Mouse (Mus musculus) macrophage (primary cell): Measurements from ENCODE around the gene Aco2. TPM values are rescaled to one million over a fixed set of nuclear protein-coding genes. Genes with fewer than 3 reads are reported as not detected.

Source experiments
- H3K27ac ChIP-seq: fragments of 350-480 bp; formaldehyde crosslinking; 2 replicates; pipeline ENCODE4 v1.9.0; 2021
- H3K36me3 ChIP-seq: fragments of 350-480 bp; formaldehyde crosslinking; 2 replicates; pipeline ENCODE4 v1.9.0; 2021; ENCODE audit errors: inconsistent target
- H3K4me3 ChIP-seq: fragments of 350-480 bp; formaldehyde crosslinking; 2 replicates; pipeline ENCODE4 v1.9.0; 2021; ENCODE audit errors: inconsistent target
- H3K79me2 ChIP-seq: fragments of 350-480 bp; formaldehyde crosslinking; 2 replicates; pipeline ENCODE4 v1.9.0; 2021; ENCODE audit errors: inconsistent target
- WGBS: methylation state at CpG from one replicate; pipeline ENCODE4 v1.1.7; 2026; ENCODE audit warnings: inconsistent platforms; ENCODE audit not compliant: missing documents; 5-methylcytosine and 5-hydroxymethylcytosine counted together
- polyA plus RNA-seq: library from polyadenylated mRNA; stranded (reverse); fragments of 250-400 nt; gene quantifications from 3 replicates; pipeline ENCODE4 v1.2.4, GENCODE M21; 2018; ENCODE audit warnings: inconsistent platforms

Gene Aco2
- polyA plus RNA-seq, 1 experiment from 2014 or later, result 116 TPM

DNA sequence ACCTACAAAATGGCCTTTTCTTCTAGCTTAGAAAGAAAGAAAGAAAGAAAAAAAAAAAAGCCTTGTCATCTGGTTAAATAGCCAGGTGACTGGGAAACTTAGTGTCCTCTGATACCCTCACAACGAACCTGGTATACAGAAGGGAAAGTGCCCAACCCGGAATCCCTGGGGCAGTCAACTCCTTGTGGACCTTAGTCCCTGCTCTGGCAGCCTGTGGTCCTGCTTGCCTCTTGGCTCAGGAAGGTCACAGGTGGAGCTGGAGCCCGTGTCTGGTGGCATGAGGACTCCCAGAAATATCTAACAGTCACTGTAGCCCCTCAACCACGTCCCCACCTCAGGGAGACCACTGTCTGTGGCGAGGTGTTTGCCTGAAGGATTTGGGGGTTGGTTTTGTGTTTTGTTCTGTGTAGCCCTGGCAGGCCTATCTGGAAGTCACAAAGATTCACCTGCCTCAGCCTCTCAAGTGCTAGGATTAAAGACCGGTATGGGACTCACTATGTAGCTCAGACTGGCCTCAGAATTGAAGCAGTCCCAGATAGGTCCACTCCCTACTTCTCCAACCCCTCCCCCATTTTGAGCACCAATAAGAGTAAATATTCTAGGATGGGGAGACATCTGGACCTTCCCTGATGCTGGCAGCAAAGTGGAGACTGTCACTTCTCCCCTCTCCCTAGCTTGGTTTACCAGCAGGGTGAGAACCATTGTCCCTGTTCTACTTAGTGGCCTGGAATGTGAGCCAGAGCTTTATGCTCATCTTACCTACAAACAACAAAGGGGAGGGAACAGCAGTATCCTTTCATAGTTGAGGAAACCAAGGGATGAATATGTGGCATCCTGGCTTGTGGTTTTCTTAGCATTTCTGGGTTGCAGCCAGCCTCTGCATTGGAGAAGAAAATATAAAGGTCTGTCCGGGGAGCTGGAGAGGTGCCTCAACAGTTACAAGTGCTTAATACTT lies 34.9 kb upstream of the Aco2 start:
- Histone ChIP-seq H3K36me3 (no peaks in the 10 kb centered on the region), H3K27ac (0 out of 2 replicates have a peak overlapping the region, but pooled peaks have one; percentile 55), H3K79me2 (no peaks in the 10 kb centered on the region), H3K4me3 (no peak overlapping the region)
- 64% methylated on average over 7 of the region's 7 CpGs for WGBS

DNA sequence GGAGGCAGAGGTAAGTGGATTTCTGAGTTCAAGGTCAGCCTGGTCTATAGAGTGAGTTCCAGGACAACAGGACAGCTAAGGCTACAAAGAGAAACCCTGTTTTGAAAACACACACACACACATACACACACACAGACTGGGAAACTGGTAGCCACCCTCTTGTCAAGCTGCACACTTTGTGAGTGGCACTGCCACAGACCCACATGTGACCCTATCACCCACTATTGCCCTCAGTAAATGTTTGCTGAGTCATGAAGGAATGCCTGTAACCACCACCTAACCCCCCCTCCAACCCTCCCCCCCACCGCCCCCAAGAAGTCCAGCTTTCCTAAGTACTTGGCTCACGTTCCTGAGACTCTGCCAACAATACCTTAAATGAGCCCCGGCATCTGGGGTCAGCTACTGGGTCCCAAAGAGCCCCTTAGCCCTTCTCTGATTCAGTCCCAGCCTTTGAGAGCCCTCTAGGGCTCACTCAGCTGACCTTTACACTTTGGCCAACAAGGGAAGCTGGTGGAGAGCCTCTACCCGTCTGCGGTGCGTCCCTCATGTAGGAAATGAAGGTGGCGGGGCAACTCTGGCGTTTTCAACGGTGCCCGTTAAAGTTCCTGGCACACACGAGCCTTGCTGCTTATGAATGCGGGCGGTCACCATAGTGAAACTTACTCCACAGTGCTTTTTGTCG lies 33.4 kb upstream of the Aco2 start:
- Histone ChIP-seq H3K79me2 (no peaks in the 10 kb centered on the region), H3K36me3 (no peaks in the 10 kb centered on the region), H3K4me3 (no peak overlapping the region), H3K27ac (no peak overlapping the region)
- 32% methylated on average over 11 of the region's 14 CpGs for WGBS

DNA sequence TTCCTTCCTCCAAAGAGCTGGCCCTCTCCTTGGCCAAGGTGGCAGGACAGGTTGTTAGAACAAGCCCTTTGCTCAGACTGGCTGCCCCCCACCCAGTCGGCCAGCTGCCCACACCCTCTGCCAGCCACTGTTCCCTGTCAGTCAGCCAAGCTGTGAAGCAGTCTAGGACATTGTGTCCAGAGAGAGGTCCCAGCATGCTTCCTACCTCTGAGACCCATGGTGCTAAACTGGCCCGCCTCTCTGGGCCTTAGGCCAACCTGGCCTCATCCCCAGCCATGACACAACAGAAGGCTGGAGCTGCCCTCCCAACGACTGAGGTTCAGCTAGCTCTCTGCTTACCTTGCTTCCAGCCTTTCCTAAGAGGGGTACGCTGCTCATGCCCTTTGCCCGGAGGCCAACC lies 32.5 kb upstream of the Aco2 start:
- 70% methylated on average over 5 of the region's 5 CpGs for WGBS
- Histone ChIP-seq H3K79me2 (no peaks in the 10 kb centered on the region), H3K36me3 (no peaks in the 10 kb centered on the region), H3K27ac (no peak overlapping the region), H3K4me3 (no peak overlapping the region)

DNA sequence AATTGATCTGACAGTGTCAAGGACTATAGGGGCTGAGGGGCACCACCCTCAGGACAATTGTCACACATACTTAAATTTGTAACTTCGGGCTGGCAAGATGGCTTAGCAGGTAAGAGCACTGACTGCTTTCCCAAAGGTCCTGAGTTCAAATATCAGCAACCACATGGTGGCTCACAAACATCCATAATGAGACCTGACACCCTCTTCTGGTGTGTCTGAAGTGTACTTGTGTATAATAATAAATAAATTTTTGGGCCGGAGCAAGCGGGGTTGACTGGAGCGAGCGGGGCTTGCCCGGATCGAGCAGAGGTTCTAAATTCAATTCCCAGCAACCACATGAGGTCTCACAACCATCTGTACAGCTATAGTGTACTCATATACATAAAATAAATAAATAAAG lies 31.8 kb upstream of the Aco2 start:
- H3K27ac ChIP-seq, result no peak overlapping the region
- 88% methylated on average over 7 of the region's 7 CpGs for WGBS
- no peak overlapping the region for H3K4me3 ChIP-seq
- no peaks in the 10 kb centered on the region for H3K36me3 ChIP-seq
- H3K79me2 ChIP-seq, result no peaks in the 10 kb centered on the region

DNA sequence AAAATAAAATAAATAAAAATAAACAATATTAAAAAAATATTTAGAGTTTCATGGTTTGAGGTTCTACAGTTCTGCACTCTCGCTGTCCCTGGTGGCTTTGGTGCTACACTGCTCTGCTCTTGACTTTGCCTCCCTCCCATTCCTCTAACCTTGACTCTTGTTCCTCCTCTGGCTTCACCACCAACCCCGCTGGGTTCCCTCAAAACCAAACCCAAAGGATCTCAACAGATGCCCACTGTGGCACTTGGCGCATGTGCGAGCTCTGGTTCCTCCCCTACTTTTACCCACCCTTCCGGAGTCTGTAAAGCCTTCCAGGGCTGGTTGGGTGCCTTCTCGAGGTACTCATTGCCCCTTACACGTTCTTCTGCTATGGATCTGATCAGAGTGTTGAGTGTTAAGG lies 29.8 kb upstream of the Aco2 start:
- Histone ChIP-seq H3K4me3 (no peak overlapping the region), H3K79me2 (peaks cover 3% of the 10 kb centered on the region), H3K27ac (no peak overlapping the region), H3K36me3 (no peaks in the 10 kb centered on the region)
- 52% methylated on average over 7 of the region's 7 CpGs for WGBS

DNA sequence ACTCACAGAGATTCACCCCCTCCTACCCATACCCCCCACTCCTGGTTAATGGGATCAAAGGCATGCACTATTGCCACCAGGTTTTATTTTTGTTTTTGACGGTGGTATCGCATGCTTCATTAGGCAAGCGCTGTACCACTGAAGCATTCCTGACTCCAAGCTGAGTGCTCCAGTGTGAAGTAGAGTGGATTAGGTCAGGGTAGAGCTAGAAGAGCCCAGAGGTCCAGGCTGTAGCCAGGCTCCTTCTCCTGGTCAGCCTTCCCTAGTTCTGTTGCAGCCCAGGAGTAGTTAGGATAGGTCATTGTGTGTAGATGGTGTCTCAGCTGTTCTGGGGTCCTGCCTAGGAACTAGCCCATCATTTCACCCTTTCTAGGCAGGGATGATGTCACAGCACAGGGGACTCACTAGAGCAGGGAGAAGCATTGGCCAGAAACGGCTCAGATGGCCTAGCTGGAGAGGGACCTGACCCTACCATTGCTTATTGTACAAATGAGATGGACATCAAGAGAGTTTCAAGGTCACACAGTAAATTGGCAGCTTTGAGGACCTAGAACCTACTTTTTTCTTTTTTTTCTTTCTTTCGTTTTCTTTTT lies 27.0 kb upstream of the Aco2 start:
- H3K79me2 ChIP-seq, result peaks cover 32% of the 10 kb centered on the region
- peaks cover 22% of the 10 kb centered on the region for H3K36me3 ChIP-seq
- 85% methylated on average over 4 of the region's 5 CpGs for WGBS
- no peak overlapping the region for H3K4me3 ChIP-seq
- H3K27ac ChIP-seq, result peak overlapping the region; percentile 79

DNA sequence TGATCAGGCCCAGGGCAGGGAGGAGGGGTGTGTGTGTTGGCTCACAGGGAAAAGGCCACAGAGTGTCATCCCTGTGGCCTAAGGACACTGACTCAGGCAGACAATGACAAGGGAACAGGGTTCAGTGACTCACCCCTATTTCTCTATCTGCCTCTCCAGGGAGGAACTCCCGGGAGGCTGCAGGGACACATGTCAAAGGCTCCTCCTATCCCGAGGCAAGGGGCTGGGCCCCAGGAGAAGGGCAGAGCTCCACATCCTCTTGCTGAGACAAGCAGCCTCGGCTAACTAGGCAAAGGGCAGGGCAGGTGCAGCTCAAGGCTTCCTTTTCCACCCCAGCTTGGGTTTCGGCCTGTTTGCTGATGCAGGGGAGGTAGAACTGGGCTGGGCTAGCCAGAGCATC lies 26.4 kb upstream of the Aco2 start:
- WGBS, result 10% methylated on average over 4 of the region's 4 CpGs
- Histone ChIP-seq H3K27ac (peak overlapping the region; percentile 79), H3K79me2 (peaks cover 38% of the 10 kb centered on the region), H3K4me3 (no peak overlapping the region), H3K36me3 (peaks cover 28% of the 10 kb centered on the region)

DNA sequence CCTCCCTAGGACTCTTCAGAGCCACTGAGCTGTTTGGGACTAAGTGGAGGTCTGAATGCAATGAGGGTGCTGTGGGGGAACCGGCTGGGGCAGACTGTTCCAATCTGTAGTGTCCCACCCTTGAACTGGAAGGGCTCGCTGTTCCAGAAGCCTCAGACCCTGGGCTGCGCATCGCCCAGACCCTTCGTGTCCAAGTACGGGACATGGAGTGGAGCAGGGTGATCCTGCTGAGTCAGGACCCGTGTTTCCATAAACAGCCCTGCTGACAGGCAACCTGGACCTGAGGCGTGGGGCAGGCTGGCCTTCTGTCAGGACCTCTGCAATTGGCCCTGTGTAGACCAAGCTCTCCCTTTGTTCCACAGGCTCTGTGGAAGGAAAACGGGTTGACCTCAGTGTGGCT lies 25.4 kb upstream of the Aco2 start:
- Histone ChIP-seq H3K27ac (peak overlapping the region; percentile 42; the same call in 1 of the 2 replicates), H3K4me3 (no peak overlapping the region), H3K36me3 (peaks cover 29% of the 10 kb centered on the region), H3K79me2 (peaks cover 48% of the 10 kb centered on the region)
- 98% methylated on average over 9 of the region's 9 CpGs for WGBS

DNA sequence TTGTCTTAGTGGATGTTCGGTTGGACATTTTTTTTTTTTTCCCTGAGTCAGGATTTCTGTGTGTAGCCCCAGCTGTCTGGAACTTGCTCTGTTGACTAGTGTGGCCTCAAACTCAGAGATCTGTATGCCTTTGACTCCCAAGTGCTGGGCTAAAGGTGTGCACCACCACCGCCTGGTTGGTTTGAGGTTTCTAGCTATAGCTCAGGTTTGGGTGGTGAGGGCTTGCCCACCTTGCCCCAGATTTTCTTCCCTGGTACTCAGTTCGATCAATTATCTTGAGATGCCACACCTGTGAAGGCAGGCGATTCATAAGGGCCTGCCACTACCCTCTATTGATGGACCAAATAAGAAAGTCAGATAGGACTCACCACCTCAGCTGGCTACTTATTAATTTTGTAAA lies 24.9 kb upstream of the Aco2 start:
- 91% methylated on average over 4 of the region's 4 CpGs for WGBS
- H3K4me3 ChIP-seq, result no peak overlapping the region
- H3K36me3 ChIP-seq, result peaks cover 29% of the 10 kb centered on the region
- no peak overlapping the region for H3K27ac ChIP-seq
- H3K79me2 ChIP-seq, result peaks cover 52% of the 10 kb centered on the region

DNA sequence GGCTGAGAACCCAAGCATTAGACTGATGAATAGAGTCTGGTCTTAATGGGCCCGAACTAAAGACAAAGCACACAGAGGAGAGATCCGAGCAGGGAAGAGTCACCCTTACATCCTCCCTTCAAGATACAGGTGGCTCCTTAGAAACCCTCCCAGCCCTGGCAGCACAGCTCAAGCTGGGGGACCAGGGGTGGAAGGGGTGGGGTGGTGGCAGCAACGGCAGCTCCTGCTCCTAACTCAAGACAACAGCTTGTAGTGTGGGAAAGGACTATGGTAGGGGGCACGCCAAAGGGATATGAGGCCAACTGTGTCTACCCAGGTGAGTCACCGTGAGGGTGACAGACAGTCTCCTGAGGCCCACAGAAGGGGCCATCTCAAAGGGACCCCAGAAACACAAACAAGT lies 24.2 kb upstream of the Aco2 start:
- H3K36me3 ChIP-seq, result peaks cover 29% of the 10 kb centered on the region
- peaks cover 59% of the 10 kb centered on the region for H3K79me2 ChIP-seq
- no peak overlapping the region for H3K27ac ChIP-seq
- WGBS, result 90% methylated on average over 5 of the region's 5 CpGs
- H3K4me3 ChIP-seq, result no peak overlapping the region

DNA sequence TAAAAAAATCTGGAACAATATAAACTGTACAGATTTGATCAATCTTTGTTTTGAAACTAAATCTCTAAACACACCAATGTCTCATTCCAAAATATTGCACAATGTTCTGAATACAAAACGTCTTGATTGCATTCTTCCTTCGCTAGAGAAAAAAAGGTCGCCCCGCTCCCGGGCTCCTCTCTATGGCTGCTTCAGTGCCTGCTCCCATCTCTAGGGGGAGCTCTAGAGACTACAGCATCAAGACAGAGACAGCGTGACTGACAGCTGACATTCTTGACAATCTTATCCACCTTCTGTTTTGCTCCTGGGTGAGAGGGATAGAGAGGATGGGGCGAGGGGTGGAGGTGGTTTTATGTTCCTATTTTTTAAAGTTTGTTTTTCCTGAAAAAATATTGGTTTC lies 23.8 kb upstream of the Aco2 start:
- H3K36me3 ChIP-seq, result peaks cover 29% of the 10 kb centered on the region
- WGBS, result 42% methylated on average over 6 of the region's 7 CpGs

DNA sequence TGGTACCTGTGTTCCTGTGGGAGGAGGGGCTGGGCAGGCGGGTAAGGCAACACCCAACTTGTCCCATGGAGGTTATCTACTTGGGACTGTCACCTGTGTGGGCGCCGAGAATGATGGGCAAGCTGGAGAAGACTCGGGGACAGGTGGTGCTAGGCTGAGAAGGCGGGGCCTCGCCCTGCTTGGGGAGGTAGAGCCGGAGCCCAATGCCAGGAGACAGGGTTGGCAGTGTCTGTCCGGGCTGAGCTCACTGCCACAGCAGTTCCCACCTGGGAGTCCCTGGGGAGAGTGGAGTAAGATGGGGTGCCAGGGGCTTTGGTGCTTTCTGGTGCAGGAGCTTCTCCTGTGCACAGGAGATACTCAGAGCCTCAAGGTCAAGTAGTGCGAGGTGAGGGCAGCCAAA lies 23.0 kb upstream of the Aco2 start:
- Histone ChIP-seq H3K27ac (no peak overlapping the region), H3K4me3 (no peak overlapping the region), H3K79me2 (peaks cover 71% of the 10 kb centered on the region), H3K36me3 (peaks cover 36% of the 10 kb centered on the region)
- WGBS, result 88% methylated on average over 9 of the region's 9 CpGs

More for the DNA sequence above, 23.8 kb upstream of the Aco2 start:
- no peak overlapping the region for H3K4me3 ChIP-seq
- H3K27ac ChIP-seq, result no peak overlapping the region
- H3K79me2 ChIP-seq, result peaks cover 63% of the 10 kb centered on the region

DNA sequence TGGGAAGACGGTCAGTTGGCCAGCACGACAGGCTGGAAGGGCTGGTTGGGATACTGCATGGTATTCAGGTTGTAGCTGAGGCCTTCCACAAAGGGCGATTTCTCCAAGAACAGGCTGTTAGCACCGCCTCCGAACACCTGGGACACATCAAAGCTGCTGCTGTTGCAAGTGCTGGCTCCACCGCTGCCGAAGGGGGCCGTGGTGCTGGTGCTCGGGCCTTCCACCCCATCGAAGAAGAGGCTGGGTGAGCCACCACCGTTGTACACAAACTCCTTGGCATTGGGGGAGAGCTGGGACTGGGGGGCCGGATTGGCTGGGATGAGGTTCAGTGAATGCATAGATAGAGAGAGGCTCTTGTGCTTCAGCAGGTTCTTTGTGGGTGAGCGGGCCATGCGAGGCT lies 21.4 kb upstream of the Aco2 start:
- 75% methylated on average over 14 of the region's 14 CpGs for WGBS
- no peak overlapping the region for H3K4me3 ChIP-seq
- H3K36me3 ChIP-seq, result peaks cover 44% of the 10 kb centered on the region
- H3K27ac ChIP-seq, result no peak overlapping the region
- peaks cover 87% of the 10 kb centered on the region for H3K79me2 ChIP-seq

DNA sequence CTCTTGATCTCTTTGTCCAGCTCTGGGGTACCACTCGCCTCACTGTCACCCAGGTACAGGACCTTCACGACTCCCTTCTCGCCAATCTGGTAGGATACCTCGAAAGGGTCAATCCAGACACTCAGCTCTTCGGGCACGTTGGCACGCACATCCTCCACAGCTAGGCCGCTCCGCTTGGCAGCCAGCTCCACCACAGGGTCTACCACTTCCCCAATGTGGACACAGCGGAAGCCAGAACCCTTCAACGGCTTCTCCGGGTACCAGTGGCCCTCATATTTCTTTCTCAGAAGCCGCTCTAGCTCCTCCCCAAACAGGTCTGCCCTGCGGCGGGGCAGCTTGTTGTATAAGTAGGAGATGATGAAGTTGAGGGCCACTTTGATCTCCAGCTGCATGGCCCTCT lies 20.7 kb upstream of the Aco2 start:
- Histone ChIP-seq H3K27ac (no peak overlapping the region), H3K36me3 (peaks cover 44% of the 10 kb centered on the region), H3K4me3 (no peak overlapping the region), H3K79me2 (peaks cover 94% of the 10 kb centered on the region)
- WGBS, result 12% methylated on average over 11 of the region's 15 CpGs
